Mouse (Mus musculus): ENCODE measurements around the gene Fam241b.
A peak's percentile ranks its signal among the peaks of the same experiment; 100 is the strongest.
"Not testable (repeated sequence)": the region's sequence is repeated elsewhere in the genome, so short reads cannot be mapped to it uniquely, and the experiment has no call there.

Gene Fam241b

GRCm38 (mm10) chr10:62128316-62128951 is 15.3 kb downstream of the Fam241b start:
- no peak for DNase-seq

- DNase-seq, result no peak
Observed at GRCm38 (mm10) chr10:62127711-62128231, 15.9 kb downstream of the Fam241b start.

- peak in 1 of 2 experiments; percentile 11 for DNase-seq
Observed at GRCm38 (mm10) chr10:62127137-62127536, 16.6 kb downstream of the Fam241b start.

- no peak for DNase-seq
Observed at GRCm38 (mm10) chr10:62113865-62114647, 29.7 kb downstream of the Fam241b start.

GRCm38 (mm10) chr10:62111207-62111576 is 32.5 kb downstream of the Fam241b start:
- no peak for DNase-seq

GRCm38 (mm10) chr10:62110504-62111206 is 33.1 kb downstream of the Fam241b start:
- peak; percentile 87 to 89 for DNase-seq

GRCm38 (mm10) chr10:62107048-62107447 is 36.7 kb downstream of the Fam241b start:
- DNase-seq, result no peak

- DNase-seq, result peak; percentile 71 to 76
Observed at GRCm38 (mm10) chr10:62104835-62105576, 38.7 kb downstream of the Fam241b start.

GRCm38 (mm10) chr10:62101504-62102439 is 41.9 kb downstream of the Fam241b start:
- peak; percentile 73 to 88 for DNase-seq

GRCm38 (mm10) chr10:62099749-62100403 is 43.8 kb downstream of the Fam241b start:
- DNase-seq, result no peak

GRCm38 (mm10) chr10:62094401-62094800 is 49.3 kb downstream of the Fam241b start:
- DNase-seq, result peak; percentile 58 to 66

GRCm38 (mm10) chr10:62093903-62094302 is 49.8 kb downstream of the Fam241b start:
- no peak for DNase-seq

- no peak for DNase-seq
Observed at GRCm38 (mm10) chr10:62089486-62089885, 54.2 kb downstream of the Fam241b start.

GRCm38 (mm10) chr10:62089071-62089470 is 54.6 kb downstream of the Fam241b start:
- no peak for DNase-seq

GRCm38 (mm10) chr10:62088411-62088810 is 55.3 kb downstream of the Fam241b start:
- DNase-seq, result no peak

- no peak for DNase-seq
Observed at GRCm38 (mm10) chr10:62086826-62087225, 56.9 kb downstream of the Fam241b start.

- no peak for DNase-seq
Observed at GRCm38 (mm10) chr10:62086044-62086443, 57.7 kb downstream of the Fam241b start.

GRCm38 (mm10) chr10:62076248-62077134 is 67.2 kb downstream of the Fam241b start:
- DNase-seq, result no peak

GRCm38 (mm10) chr10:62071346-62071745 is 72.4 kb downstream of the Fam241b start:
- not testable (repeated sequence) for DNase-seq

- peak in 1 of 2 experiments; percentile 23 for DNase-seq
Observed at GRCm38 (mm10) chr10:62070636-62071035, 73.1 kb downstream of the Fam241b start.
